Mouse (Mus musculus): ENCODE data around the gene Lck.

Gene Lck

GRCm38 (mm10) chr4:129509650-129510049 lies 63.8 kb downstream of the Lck start:
- no peak for DNase-seq (ENCODE audit: low spot score in 2 of 2)

- no peak for DNase-seq (ENCODE audit: low spot score in 2 of 2)
Observed at GRCm38 (mm10) chr4:129508834-129509600, 64.4 kb downstream of the Lck start.

- DNase-seq (ENCODE audit: low spot score in 2 of 2): no peak
Observed at GRCm38 (mm10) chr4:129508237-129508515, 65.3 kb downstream of the Lck start.

GRCm38 (mm10) chr4:129507434-129508236 lies 65.8 kb downstream of the Lck start:
- no peak for DNase-seq (ENCODE audit: low spot score in 2 of 2)

- no peak for DNase-seq (ENCODE audit: low spot score in 2 of 2)
Observed at GRCm38 (mm10) chr4:129505511-129505910, 67.9 kb downstream of the Lck start.

- DNase-seq (ENCODE audit: low spot score in 2 of 2): no peak
Observed at GRCm38 (mm10) chr4:129502901-129503444, 70.5 kb downstream of the Lck start.

GRCm38 (mm10) chr4:129502327-129502888 lies 71.0 kb downstream of the Lck start:
- DNase-seq (ENCODE audit: low spot score in 2 of 2): no peak

GRCm38 (mm10) chr4:129500607-129501566 lies 72.6 kb downstream of the Lck start:
- DNase-seq (ENCODE audit: low spot score in 2 of 2): peak; percentile 65 to 74

GRCm38 (mm10) chr4:129500017-129500416 lies 73.4 kb downstream of the Lck start:
- DNase-seq (ENCODE audit: low spot score in 2 of 2): no peak

- DNase-seq (ENCODE audit: low spot score in 2 of 2): no peak
Observed at GRCm38 (mm10) chr4:129498941-129499340, 74.5 kb downstream of the Lck start.

Measured in spleen, postnatal 14 days (tissue).